Mouse (Mus musculus) limb, embryonic 15.5 days (tissue): ENCODE measurements around the gene Fbn1. TPM values are rescaled to one million over a fixed set of nuclear protein-coding genes. Genes with fewer than 3 reads are reported as not detected.

Experiments
- ATAC-seq: fragments of 200-750 bp; cut with Nextera tagmentation; 2 replicates; pipeline ENCODE4 v1.8.0; 2017; ENCODE audit warnings: low read depth, moderate TSS enrichment; ENCODE audit not compliant: insufficient number of reproducible peaks, low FRiP score, low TSS enrichment
- H3K27ac ChIP-seq: fragments of 300-500 bp; sonication (generic); 2 replicates; pipeline ENCODE4 v1.5.1; 2015; ENCODE audit warnings: moderate library complexity, mild to moderate bottlenecking, inconsistent platforms
- H3K27me3 ChIP-seq: fragments of 300-500 bp; sonication (generic); 2 replicates; pipeline ENCODE4 v1.6.1; 2015; ENCODE audit warnings: inconsistent platforms
- H3K36me3 ChIP-seq: fragments of 300-500 bp; sonication (generic); 2 replicates; pipeline ENCODE4 v1.6.1; 2015; ENCODE audit warnings: inconsistent platforms
- H3K4me1 ChIP-seq: fragments of 300-500 bp; sonication (generic); 2 replicates; pipeline ENCODE4 v1.6.1; 2015; ENCODE audit warnings: inconsistent platforms
- H3K4me2 ChIP-seq: fragments of 300-500 bp; sonication (generic); 2 replicates; pipeline ENCODE4 v1.6.1; 2015; ENCODE audit warnings: mild to moderate bottlenecking, inconsistent platforms
- H3K4me3 ChIP-seq: fragments of 300-500 bp; sonication (generic); 2 replicates; pipeline ENCODE4 v1.5.1; 2015; ENCODE audit warnings: mild to moderate bottlenecking, inconsistent platforms
- H3K9ac ChIP-seq: fragments of 300-500 bp; sonication (generic); 2 replicates; pipeline ENCODE4 v1.6.1; 2015; ENCODE audit warnings: inconsistent platforms
- H3K9me3 ChIP-seq: fragments of 300-500 bp; sonication (generic); 2 replicates; pipeline ENCODE4 v1.6.1; 2016; ENCODE audit warnings: inconsistent platforms
- WGBS: fragments of 180-500 bp; shearing (Covaris S2); methylation state at CpG from one replicate; pipeline ENCODE4 v1.1.7; 2015; 5-methylcytosine and 5-hydroxymethylcytosine counted together
- polyA plus RNA-seq: library from polyadenylated mRNA; unstranded; fragments of >200 nt; fragmentation: Nextera tagmentation; extraction: Ambion mirVana; gene quantifications from 2 replicates; pipeline ENCODE4 v1.2.1, GENCODE M21; 2015

The Fbn1 gene
- polyA plus RNA-seq, 1 experiment from 2014 or later: 31.2 TPM

GRCm38 (mm10) chr2:125354587-125354986 lies 153.2 kb downstream of the Fbn1 start:
- no peak overlapping the region for H3K4me3 ChIP-seq
- H3K9me3 ChIP-seq: no peaks in the 10 kb centered on the region
- H3K9ac ChIP-seq: no peak overlapping the region
- no peak overlapping the region for H3K4me2 ChIP-seq
- H3K27ac ChIP-seq: peak overlapping the region; percentile 47; the same call in 1 of the 2 replicates
- no peaks in the 10 kb centered on the region for H3K27me3 ChIP-seq
- peaks cover 40% of the 10 kb centered on the region for H3K36me3 ChIP-seq
- no peak for ATAC-seq
- 83% methylated on average over 11 of the region's 11 CpGs for WGBS
- H3K4me1 ChIP-seq: peaks cover 12% of the 10 kb centered on the region

DNA sequence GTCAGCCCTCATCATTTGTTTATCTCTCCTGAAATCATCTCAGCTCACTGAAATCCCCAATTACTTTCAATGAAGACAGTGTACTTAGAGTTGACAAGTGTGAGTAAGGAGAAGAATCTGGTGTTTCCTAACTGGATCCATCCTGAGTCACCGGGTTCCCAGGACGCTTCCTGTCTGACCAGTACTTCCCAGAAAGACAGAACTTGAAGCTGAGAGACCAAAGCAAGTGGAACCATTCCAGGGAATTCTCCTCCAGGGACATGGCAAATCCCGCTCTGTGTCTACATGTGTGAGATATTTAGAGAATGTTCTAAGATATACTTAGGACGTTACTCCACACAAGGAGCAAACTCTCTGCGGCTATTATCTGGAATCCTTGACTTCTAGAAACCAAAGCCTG lies 158.6 kb downstream of the Fbn1 start:
- Histone ChIP-seq H3K27me3 (no peaks in the 10 kb centered on the region), H3K4me1 (no peaks in the 10 kb centered on the region), H3K36me3 (peaks cover 67% of the 10 kb centered on the region), H3K27ac (no peak overlapping the region), H3K9me3 (no peaks in the 10 kb centered on the region), H3K4me3 (no peak overlapping the region), H3K4me2 (no peak overlapping the region), H3K9ac (no peak overlapping the region)
- WGBS: 78% methylated on average over 5 of the region's 5 CpGs
- no peak for ATAC-seq

GRCm38 (mm10) chr2:125342181-125342950 lies 165.4 kb downstream of the Fbn1 start:
- no peaks in the 10 kb centered on the region for H3K27me3 ChIP-seq
- WGBS: 83% methylated on average over 21 of the region's 21 CpGs
- no peak overlapping the region for H3K4me3 ChIP-seq
- no peaks in the 10 kb centered on the region for H3K9me3 ChIP-seq
- ATAC-seq: no peak
- no peaks in the 10 kb centered on the region for H3K4me1 ChIP-seq
- no peak overlapping the region for H3K4me2 ChIP-seq
- H3K36me3 ChIP-seq: peaks cover 79% of the 10 kb centered on the region
- H3K27ac ChIP-seq: no peak overlapping the region
- H3K9ac ChIP-seq: no peak overlapping the region

- H3K9ac ChIP-seq: no peak overlapping the region
- H3K4me3 ChIP-seq: no peak overlapping the region
- 68% methylated on average over 5 of the region's 5 CpGs for WGBS
- H3K27ac ChIP-seq: no peak overlapping the region
- ATAC-seq: no peak
- peaks cover 81% of the 10 kb centered on the region for H3K36me3 ChIP-seq
- no peaks in the 10 kb centered on the region for H3K4me1 ChIP-seq
- H3K4me2 ChIP-seq: no peak overlapping the region
- no peaks in the 10 kb centered on the region for H3K27me3 ChIP-seq
- H3K9me3 ChIP-seq: no peaks in the 10 kb centered on the region
These were observed 167.4 kb downstream of the Fbn1 start for GRCm38 (mm10) chr2:125340381-125340780.

DNA sequence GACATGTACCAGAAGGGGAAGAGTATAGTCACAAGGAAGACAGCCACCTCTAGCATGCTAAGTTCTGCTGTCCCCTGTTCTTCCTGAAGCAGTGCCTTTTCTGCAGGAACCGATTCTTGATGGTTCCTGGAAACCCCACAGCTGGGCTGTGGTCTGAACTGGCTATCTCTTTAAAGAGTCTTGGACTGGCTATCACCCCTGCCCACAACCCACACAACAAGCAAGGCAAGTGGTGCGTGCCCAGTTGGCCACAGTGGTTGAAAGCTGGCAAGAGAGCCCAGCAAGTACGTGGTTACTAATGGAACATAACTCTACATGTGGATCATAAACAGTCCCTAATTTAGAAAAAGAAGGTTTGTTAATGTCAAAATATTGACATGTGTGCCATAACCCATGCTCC lies 170.6 kb downstream of the Fbn1 start:
- Histone ChIP-seq H3K4me2 (no peak overlapping the region), H3K36me3 (peaks cover 77% of the 10 kb centered on the region), H3K27me3 (no peaks in the 10 kb centered on the region), H3K4me1 (no peaks in the 10 kb centered on the region), H3K9me3 (no peaks in the 10 kb centered on the region), H3K27ac (no peak overlapping the region), H3K9ac (no peak overlapping the region), H3K4me3 (no peak overlapping the region)
- ATAC-seq: no peak
- 78% methylated on average over 3 of the region's 3 CpGs for WGBS

GRCm38 (mm10) chr2:125335206-125335605 lies 172.6 kb downstream of the Fbn1 start:
- Histone ChIP-seq H3K4me3 (no peak overlapping the region), H3K9me3 (no peaks in the 10 kb centered on the region), H3K27me3 (no peaks in the 10 kb centered on the region), H3K9ac (no peak overlapping the region), H3K36me3 (peaks cover 85% of the 10 kb centered on the region), H3K4me2 (no peak overlapping the region), H3K4me1 (no peaks in the 10 kb centered on the region), H3K27ac (no peak overlapping the region)
- WGBS: 94% methylated on average over 11 of the region's 11 CpGs
- no peak for ATAC-seq

GRCm38 (mm10) chr2:125334163-125334562 lies 173.6 kb downstream of the Fbn1 start:
- H3K4me3 ChIP-seq: no peak overlapping the region
- no peak for ATAC-seq
- WGBS: 68% methylated on average over 4 of the region's 4 CpGs
- H3K9me3 ChIP-seq: no peaks in the 10 kb centered on the region
- no peaks in the 10 kb centered on the region for H3K27me3 ChIP-seq
- H3K9ac ChIP-seq: no peak overlapping the region
- no peaks in the 10 kb centered on the region for H3K4me1 ChIP-seq
- H3K27ac ChIP-seq: no peak overlapping the region
- peaks cover 79% of the 10 kb centered on the region for H3K36me3 ChIP-seq
- H3K4me2 ChIP-seq: no peak overlapping the region

DNA sequence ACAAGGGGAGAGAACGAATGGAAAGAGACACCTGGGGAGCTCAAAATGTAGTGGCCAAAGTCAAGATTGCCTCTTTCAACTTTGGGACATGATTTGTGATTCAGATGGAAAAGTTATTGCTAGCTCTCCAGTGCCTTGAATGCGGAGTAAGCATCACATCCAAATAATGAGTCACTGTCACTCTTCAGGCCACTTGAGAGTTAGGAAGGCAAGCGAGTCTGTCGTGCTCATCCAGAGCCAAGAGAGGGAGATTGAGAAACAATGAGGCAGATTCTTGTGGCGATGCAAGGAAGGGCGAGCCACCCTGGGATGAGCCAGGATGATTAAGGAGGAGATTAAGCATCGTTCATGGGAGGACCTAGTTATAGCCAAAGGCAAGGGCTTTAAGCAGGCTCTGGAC lies 176.2 kb downstream of the Fbn1 start:
- no peak overlapping the region for H3K9ac ChIP-seq
- peaks cover 67% of the 10 kb centered on the region for H3K36me3 ChIP-seq
- no peak overlapping the region for H3K4me3 ChIP-seq
- no peak overlapping the region for H3K4me2 ChIP-seq
- ATAC-seq: no peak
- no peaks in the 10 kb centered on the region for H3K4me1 ChIP-seq
- H3K27me3 ChIP-seq: no peaks in the 10 kb centered on the region
- H3K9me3 ChIP-seq: no peaks in the 10 kb centered on the region
- 88% methylated on average over 7 of the region's 7 CpGs for WGBS
- H3K27ac ChIP-seq: no peak overlapping the region

DNA sequence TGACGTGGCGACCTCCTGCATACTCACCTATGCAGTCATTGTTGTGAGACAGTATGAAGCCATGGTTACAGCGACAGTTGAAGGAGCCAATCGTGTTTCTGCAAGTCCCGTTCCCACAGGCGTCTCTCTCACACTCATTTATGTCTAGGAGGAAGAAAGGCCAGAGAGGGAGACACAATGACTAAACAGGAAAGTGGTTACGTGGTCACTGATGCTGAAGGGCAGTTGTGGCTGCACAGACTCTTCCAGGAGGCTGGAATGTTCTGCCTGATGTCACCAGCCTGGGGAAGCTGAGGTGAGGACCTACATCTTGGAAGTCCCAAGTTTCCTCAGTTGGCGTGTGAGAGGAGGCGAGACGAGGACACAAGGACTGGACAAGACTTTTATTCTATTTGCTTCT lies 177.3 kb downstream of the Fbn1 start:
- Histone ChIP-seq H3K9ac (no peak overlapping the region), H3K27me3 (no peaks in the 10 kb centered on the region), H3K4me1 (no peaks in the 10 kb centered on the region), H3K4me2 (no peak overlapping the region), H3K36me3 (peaks cover 57% of the 10 kb centered on the region), H3K27ac (no peak overlapping the region), H3K4me3 (no peak overlapping the region), H3K9me3 (no peaks in the 10 kb centered on the region)
- WGBS: 93% methylated on average over 10 of the region's 10 CpGs
- ATAC-seq: no peak

GRCm38 (mm10) chr2:125325125-125325855 lies 182.5 kb downstream of the Fbn1 start:
- Histone ChIP-seq H3K27me3 (no peaks in the 10 kb centered on the region), H3K27ac (no peak overlapping the region), H3K4me2 (no peak overlapping the region), H3K4me1 (no peaks in the 10 kb centered on the region), H3K36me3 (peaks cover 43% of the 10 kb centered on the region), H3K4me3 (no peak overlapping the region), H3K9me3 (no peaks in the 10 kb centered on the region), H3K9ac (no peak overlapping the region)
- WGBS: 70% methylated on average over 7 of the region's 7 CpGs
- no peak for ATAC-seq

DNA sequence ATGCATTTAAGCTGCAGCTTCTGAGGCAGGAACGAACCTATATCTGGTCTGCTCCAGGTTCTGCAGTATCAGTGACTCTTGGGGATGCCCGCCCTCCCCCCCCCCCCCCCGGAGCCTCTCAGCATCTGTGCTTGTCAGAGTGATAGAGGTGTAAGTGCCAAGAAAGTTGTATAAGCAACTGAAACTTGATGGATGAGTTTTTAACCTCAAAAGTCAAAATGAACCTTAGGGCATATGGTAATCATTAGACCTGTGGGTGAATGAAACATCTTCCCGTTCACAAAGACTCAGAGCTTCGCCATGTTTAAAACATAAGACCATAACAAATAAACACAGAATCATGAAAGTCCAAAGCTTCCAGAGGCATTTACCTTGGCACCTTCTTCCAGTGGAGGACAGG lies 183.3 kb downstream of the Fbn1 start:
- ATAC-seq: no peak
- H3K27me3 ChIP-seq: no peaks in the 10 kb centered on the region
- no peaks in the 10 kb centered on the region for H3K4me1 ChIP-seq
- H3K9me3 ChIP-seq: no peaks in the 10 kb centered on the region
- H3K27ac ChIP-seq: no peak overlapping the region
- WGBS: 68% methylated on average over 5 of the region's 5 CpGs
- no peak overlapping the region for H3K4me2 ChIP-seq
- peaks cover 46% of the 10 kb centered on the region for H3K36me3 ChIP-seq
- H3K4me3 ChIP-seq: no peak overlapping the region
- H3K9ac ChIP-seq: no peak overlapping the region

- Histone ChIP-seq H3K36me3 (peaks cover 49% of the 10 kb centered on the region), H3K4me1 (no peaks in the 10 kb centered on the region), H3K4me2 (no peak overlapping the region), H3K27ac (no peak overlapping the region), H3K27me3 (no peaks in the 10 kb centered on the region), H3K9ac (no peak overlapping the region), H3K4me3 (no peak overlapping the region), H3K9me3 (no peaks in the 10 kb centered on the region)
- WGBS: 58% methylated on average over 4 of the region's 4 CpGs
- ATAC-seq: no peak
These were observed 184.4 kb downstream of the Fbn1 start for GRCm38 (mm10) chr2:125323347-125323746.
